Mouse (Mus musculus): ENCODE measurements at regions not wholly inside any gene's neighbourhood (a gene's known extent, or its start where the extent isn't known, plus 50 kb on each side); places are given as distances from the start of the nearest gene placed in this dataset.

GRCm38 (mm10) chr10:10116442-10116841 is 215.6 kb upstream of the Stxbp5 start:
- Histone ChIP-seq H3K36me3 (ENCODE audit: control insufficient read depth, insufficient read depth) (no peaks in the 10 kb centered on the region), H3K27me3 (ENCODE audit: control insufficient read depth, insufficient read depth, insufficient read length) (no peaks in the 10 kb centered on the region), H3ac (ENCODE audit: control insufficient read depth, insufficient read length, low read depth) (no peak overlapping the region), H3K79me3 (ENCODE audit: low read depth) (no peaks in the 10 kb centered on the region), H3K4me3 (ENCODE audit: insufficient read depth, poor library complexity, severe bottlenecking) (no peak overlapping the region), H3K79me2 (ENCODE audit: control insufficient read depth, insufficient read depth) (no peaks in the 10 kb centered on the region)
- TF ChIP-seq MYOG (IDR thresholded peaks at IDR 0.05; ENCODE audit: control insufficient read depth, extremely low read depth, insufficient read length) = no peak
- no peak for TF ChIP-seq MYOD1 (IDR thresholded peaks at IDR 0.05; ENCODE audit: control insufficient read depth, insufficient read length, low read depth)
- TF ChIP-seq MAX (IDR thresholded peaks at IDR 0.05) = no peak
- no peak for TF ChIP-seq CTCF (IDR thresholded peaks at IDR 0.05; ENCODE audit: control insufficient read depth, insufficient read depth, insufficient read length)
- TF ChIP-seq USF1 (IDR thresholded peaks at IDR 0.05; ENCODE audit: low read depth) = no peak
- no peak for TF ChIP-seq FOSL1 (IDR thresholded peaks at IDR 0.05; ENCODE audit: insufficient read depth, low read length, poor library complexity, severe bottlenecking)
- no peak for TF ChIP-seq CEBPB (IDR thresholded peaks at IDR 0.05; ENCODE audit: low read depth)

- Histone ChIP-seq H3K79me2 (ENCODE audit: control insufficient read depth, insufficient read depth) (no peaks in the 10 kb centered on the region), H3K36me3 (ENCODE audit: control insufficient read depth, insufficient read depth) (no peaks in the 10 kb centered on the region), H3ac (ENCODE audit: control insufficient read depth, insufficient read length, low read depth) (no peak overlapping the region), H3K79me3 (ENCODE audit: low read depth) (no peaks in the 10 kb centered on the region), H3K27me3 (ENCODE audit: control insufficient read depth, insufficient read depth, insufficient read length) (no peaks in the 10 kb centered on the region), H3K4me3 (ENCODE audit: insufficient read depth, poor library complexity, severe bottlenecking) (no peak overlapping the region)
- no peak for TF ChIP-seq CTCF (IDR thresholded peaks at IDR 0.05; ENCODE audit: control insufficient read depth, insufficient read depth, insufficient read length)
These were observed 212.4 kb upstream of the Stxbp5 start for GRCm38 (mm10) chr10:10113256-10113655.

GRCm38 (mm10) chr10:10111055-10111454 is 210.2 kb upstream of the Stxbp5 start:
- H3K79me2 ChIP-seq (ENCODE audit: control insufficient read depth, insufficient read depth) = no peaks in the 10 kb centered on the region
- H3ac ChIP-seq (ENCODE audit: control insufficient read depth, insufficient read length, low read depth) = no peak overlapping the region
- TF ChIP-seq CEBPB (IDR thresholded peaks at IDR 0.05; ENCODE audit: low read depth) (no peak), MAX (IDR thresholded peaks at IDR 0.05) (no peak), USF1 (IDR thresholded peaks at IDR 0.05; ENCODE audit: low read depth) (no peak), CTCF (IDR thresholded peaks at IDR 0.05; ENCODE audit: control insufficient read depth, insufficient read depth, insufficient read length) (no peak), FOSL1 (IDR thresholded peaks at IDR 0.05; ENCODE audit: insufficient read depth, low read length, poor library complexity, severe bottlenecking) (no peak), MYOD1 (IDR thresholded peaks at IDR 0.05; ENCODE audit: control insufficient read depth, insufficient read length, low read depth) (no peak), MYOG (IDR thresholded peaks at IDR 0.05; ENCODE audit: control insufficient read depth, extremely low read depth, insufficient read length) (no peak)
- no peaks in the 10 kb centered on the region for H3K27me3 ChIP-seq (ENCODE audit: control insufficient read depth, insufficient read depth, insufficient read length)
- H3K4me3 ChIP-seq (ENCODE audit: insufficient read depth, poor library complexity, severe bottlenecking) = no peak overlapping the region
- H3K36me3 ChIP-seq (ENCODE audit: control insufficient read depth, insufficient read depth) = no peaks in the 10 kb centered on the region
- H3K79me3 ChIP-seq (ENCODE audit: low read depth) = no peaks in the 10 kb centered on the region

GRCm38 (mm10) chr10:10109867-10110266 is 209.0 kb upstream of the Stxbp5 start:
- H3K79me3 ChIP-seq (ENCODE audit: low read depth) = no peaks in the 10 kb centered on the region

GRCm38 (mm10) chr10:10107123-10107525 is 206.2 kb upstream of the Stxbp5 start:
- Histone ChIP-seq H3K36me3 (ENCODE audit: control insufficient read depth, insufficient read depth) (no peaks in the 10 kb centered on the region), H3K27me3 (ENCODE audit: control insufficient read depth, insufficient read depth, insufficient read length) (no peaks in the 10 kb centered on the region), H3ac (ENCODE audit: control insufficient read depth, insufficient read length, low read depth) (no peak overlapping the region), H3K4me3 (ENCODE audit: insufficient read depth, poor library complexity, severe bottlenecking) (no peak overlapping the region), H3K79me2 (ENCODE audit: control insufficient read depth, insufficient read depth) (no peaks in the 10 kb centered on the region), H3K79me3 (ENCODE audit: low read depth) (no peaks in the 10 kb centered on the region)
- no peak for TF ChIP-seq USF1 (IDR thresholded peaks at IDR 0.05; ENCODE audit: low read depth)
- TF ChIP-seq CEBPB (IDR thresholded peaks at IDR 0.05; ENCODE audit: low read depth) = no peak
- TF ChIP-seq MAX (IDR thresholded peaks at IDR 0.05) = no peak
- no peak for TF ChIP-seq FOSL1 (IDR thresholded peaks at IDR 0.05; ENCODE audit: insufficient read depth, low read length, poor library complexity, severe bottlenecking)
- TF ChIP-seq MYOG (IDR thresholded peaks at IDR 0.05; ENCODE audit: control insufficient read depth, extremely low read depth, insufficient read length) = no peak
- no peak for TF ChIP-seq CTCF (IDR thresholded peaks at IDR 0.05; ENCODE audit: control insufficient read depth, insufficient read depth, insufficient read length)
- no peak for TF ChIP-seq MYOD1 (IDR thresholded peaks at IDR 0.05; ENCODE audit: control insufficient read depth, insufficient read length, low read depth)

More at GRCm38 (mm10) chr10:10109867-10110266, 209.0 kb upstream of the Stxbp5 start:
- Histone ChIP-seq H3K4me3 (ENCODE audit: insufficient read depth, poor library complexity, severe bottlenecking) (no peak overlapping the region), H3K79me2 (ENCODE audit: control insufficient read depth, insufficient read depth) (no peaks in the 10 kb centered on the region), H3K36me3 (ENCODE audit: control insufficient read depth, insufficient read depth) (no peaks in the 10 kb centered on the region), H3ac (ENCODE audit: control insufficient read depth, insufficient read length, low read depth) (no peak overlapping the region), H3K27me3 (ENCODE audit: control insufficient read depth, insufficient read depth, insufficient read length) (no peaks in the 10 kb centered on the region)
- TF ChIP-seq CEBPB (IDR thresholded peaks at IDR 0.05; ENCODE audit: low read depth) (no peak), MYOD1 (IDR thresholded peaks at IDR 0.05; ENCODE audit: control insufficient read depth, insufficient read length, low read depth) (no peak), USF1 (IDR thresholded peaks at IDR 0.05; ENCODE audit: low read depth) (no peak), MYOG (IDR thresholded peaks at IDR 0.05; ENCODE audit: control insufficient read depth, extremely low read depth, insufficient read length) (no peak), FOSL1 (IDR thresholded peaks at IDR 0.05; ENCODE audit: insufficient read depth, low read length, poor library complexity, severe bottlenecking) (peak; percentile 34), CTCF (IDR thresholded peaks at IDR 0.05; ENCODE audit: control insufficient read depth, insufficient read depth, insufficient read length) (no peak), MAX (IDR thresholded peaks at IDR 0.05) (no peak)

DNA sequence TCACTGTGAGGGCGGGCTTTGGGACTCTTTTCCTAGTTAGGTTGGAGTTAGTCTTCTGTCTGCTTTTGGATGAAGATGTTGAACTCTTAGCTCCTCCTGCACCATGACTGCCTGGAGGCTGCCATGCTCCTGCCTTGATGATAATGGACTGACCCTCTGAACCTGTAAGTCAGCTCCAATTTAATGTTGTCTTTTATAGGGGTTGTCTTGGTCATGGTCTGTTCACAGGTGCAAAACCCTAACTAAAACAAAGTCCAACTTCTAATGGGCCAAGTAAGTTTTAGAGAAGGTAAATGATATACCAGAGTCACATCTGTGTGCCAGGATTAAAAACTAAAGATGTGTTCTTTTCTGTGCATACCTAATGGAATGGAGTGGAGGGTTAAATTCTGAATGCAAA is 205.8 kb upstream of the Stxbp5 start:
- H3K36me3 ChIP-seq (ENCODE audit: control insufficient read depth, insufficient read depth) = no peaks in the 10 kb centered on the region
- H3K79me2 ChIP-seq (ENCODE audit: control insufficient read depth, insufficient read depth) = no peaks in the 10 kb centered on the region
- H3K79me3 ChIP-seq (ENCODE audit: low read depth) = no peaks in the 10 kb centered on the region
- no peak overlapping the region for H3ac ChIP-seq (ENCODE audit: control insufficient read depth, insufficient read length, low read depth)
- TF ChIP-seq FOSL1 (IDR thresholded peaks at IDR 0.05; ENCODE audit: insufficient read depth, low read length, poor library complexity, severe bottlenecking) = no peak
- no peak for TF ChIP-seq MYOG (IDR thresholded peaks at IDR 0.05; ENCODE audit: control insufficient read depth, extremely low read depth, insufficient read length)
- TF ChIP-seq MYOD1 (IDR thresholded peaks at IDR 0.05; ENCODE audit: control insufficient read depth, insufficient read length, low read depth) = no peak
- no peak overlapping the region for H3K4me3 ChIP-seq (ENCODE audit: insufficient read depth, poor library complexity, severe bottlenecking)
- no peaks in the 10 kb centered on the region for H3K27me3 ChIP-seq (ENCODE audit: control insufficient read depth, insufficient read depth, insufficient read length)
